Mouse (Mus musculus): ENCODE measurements around the gene D6Ertd527e.

D6Ertd527e gene

DNA sequence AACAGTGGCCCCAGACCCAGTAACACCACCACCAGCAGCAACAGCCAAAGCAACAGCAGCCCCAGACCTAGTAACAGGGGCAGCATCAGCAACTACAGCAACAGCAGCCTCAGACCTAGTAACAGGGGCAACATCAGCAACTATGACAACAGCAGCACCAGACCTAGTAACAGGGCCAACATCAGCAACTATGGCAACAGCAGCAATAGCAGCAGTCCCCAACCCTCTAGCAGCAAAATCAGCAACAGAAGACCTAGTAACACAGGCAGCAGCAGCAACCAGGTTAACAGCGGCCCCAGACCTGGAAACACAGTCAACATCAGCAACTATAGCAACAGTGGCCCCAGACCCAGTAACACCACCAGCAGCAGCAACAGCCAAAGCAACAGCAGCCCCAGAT, 6.9 kb downstream of the D6Ertd527e start:
- no peak for DNase-seq (ENCODE audit: low read depth, low spot score)

DNA sequence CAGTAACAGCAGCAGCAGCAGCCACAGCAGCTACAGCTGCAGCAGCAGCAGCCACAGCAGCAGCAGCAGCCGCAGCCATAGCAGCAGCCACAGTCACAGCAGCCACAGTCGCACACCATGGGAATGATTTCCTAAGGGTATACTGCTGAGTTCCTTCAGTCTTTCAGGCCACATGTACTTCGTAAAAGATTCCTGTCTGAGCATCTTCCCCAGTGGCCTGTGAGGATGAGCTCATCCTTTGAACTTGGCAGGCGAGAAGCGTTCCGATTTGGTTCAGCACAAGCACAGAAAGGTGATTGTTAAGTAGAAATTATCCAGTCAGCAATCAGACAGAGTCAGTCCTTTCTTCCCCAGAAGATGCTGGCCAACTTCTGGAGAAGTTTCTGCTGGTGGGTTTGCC, 7.6 kb downstream of the D6Ertd527e start:
- no peak for DNase-seq (ENCODE audit: low read depth, low spot score)

- no peak for DNase-seq (ENCODE audit: low read depth, low spot score)
Observed at GRCm38 (mm10) chr6:87115981-87116380, 11.4 kb downstream of the D6Ertd527e start.

GRCm38 (mm10) chr6:87116596-87116995, 12.1 kb downstream of the D6Ertd527e start:
- no peak for DNase-seq (ENCODE audit: low read depth, low spot score)

DNA sequence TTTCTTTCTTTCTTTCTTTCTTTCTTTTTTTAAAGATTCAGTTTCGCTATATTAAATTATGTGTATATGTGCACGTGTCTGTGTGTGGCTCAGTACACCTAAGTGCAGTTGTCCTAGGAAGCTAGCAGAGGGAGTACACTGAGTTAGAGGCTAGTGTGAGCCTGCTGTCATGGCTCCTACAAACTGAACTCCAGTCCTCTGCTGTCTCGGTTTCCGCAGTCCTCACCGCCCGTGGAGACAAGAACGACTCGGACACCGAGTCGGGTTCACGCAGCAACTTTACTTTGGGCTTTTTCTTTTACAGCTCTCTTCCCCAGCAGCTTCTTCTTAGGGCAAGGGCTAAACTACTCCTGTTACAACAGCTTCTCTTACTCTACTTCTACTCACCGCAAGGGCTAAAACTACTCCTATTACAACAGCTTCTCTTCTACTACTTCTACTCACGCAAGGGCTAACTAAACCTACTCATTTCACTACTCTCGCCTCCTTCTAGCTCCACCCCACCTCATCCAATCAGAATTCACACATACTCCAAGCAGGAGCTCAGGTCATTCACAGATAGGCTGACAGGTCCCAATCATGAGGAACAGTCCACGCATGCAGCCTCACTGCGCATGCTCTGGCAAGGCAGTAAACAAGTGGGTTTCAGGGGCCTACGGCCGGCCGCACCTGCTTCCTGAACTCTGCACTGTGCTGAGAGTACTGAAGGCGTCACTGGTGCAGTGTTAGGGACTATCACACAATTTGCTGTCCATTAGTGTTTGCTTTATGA, 14.7 kb downstream of the D6Ertd527e start:
- peak; percentile 85 for DNase-seq (ENCODE audit: low read depth, low spot score)

GRCm38 (mm10) chr6:87119975-87120374, 15.4 kb downstream of the D6Ertd527e start:
- DNase-seq (ENCODE audit: low read depth, low spot score), result no peak

DNA sequence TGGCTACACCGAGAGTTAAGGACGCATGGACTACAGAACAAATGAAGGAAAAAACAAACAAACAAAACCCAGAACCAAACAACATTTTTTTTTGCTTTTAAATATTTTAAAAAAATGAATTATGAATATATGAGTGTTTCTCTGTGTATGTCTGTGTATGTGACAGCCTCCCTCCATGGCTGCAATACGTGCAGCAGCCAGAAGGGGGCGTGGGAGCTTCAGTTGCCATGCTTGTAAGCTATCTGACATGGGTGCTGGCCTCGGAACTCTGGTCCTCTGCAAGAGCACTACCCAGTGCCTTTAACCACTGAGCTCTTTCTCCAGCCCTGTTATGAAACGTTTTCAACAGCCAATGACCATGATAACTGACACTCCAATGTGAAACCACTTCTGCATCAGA, 16.1 kb downstream of the D6Ertd527e start:
- peak; percentile 69 for DNase-seq (ENCODE audit: low read depth, low spot score)

- no peak for DNase-seq (ENCODE audit: low read depth, low spot score)
Observed at GRCm38 (mm10) chr6:87121961-87122360, 17.4 kb downstream of the D6Ertd527e start.

GRCm38 (mm10) chr6:87123406-87123805, 18.9 kb downstream of the D6Ertd527e start:
- DNase-seq (ENCODE audit: low read depth, low spot score), result no peak

DNA sequence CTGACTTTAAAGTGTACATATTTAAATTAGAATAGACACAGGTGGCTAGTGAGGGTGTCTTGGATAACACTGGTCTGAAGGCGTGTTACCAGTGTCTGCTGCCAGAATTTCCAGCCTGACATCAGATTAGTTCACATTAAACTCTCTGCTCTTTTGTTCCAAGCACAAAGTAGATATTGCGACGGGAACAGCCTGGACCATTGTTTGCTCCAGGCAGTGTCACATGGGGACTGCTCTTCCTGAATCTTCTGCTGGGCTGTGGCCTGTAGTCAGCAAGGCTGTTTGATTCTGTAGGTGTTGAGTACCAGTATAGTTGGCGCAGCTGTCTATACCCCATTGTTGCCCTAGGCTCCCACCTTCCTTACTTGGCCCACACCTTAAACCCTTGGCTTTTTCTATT, 19.4 kb downstream of the D6Ertd527e start:
- DNase-seq (ENCODE audit: low read depth, low spot score), result no peak

GRCm38 (mm10) chr6:87127049-87127753, 22.7 kb downstream of the D6Ertd527e start:
- DNase-seq (ENCODE audit: low read depth, low spot score), result no peak

DNA sequence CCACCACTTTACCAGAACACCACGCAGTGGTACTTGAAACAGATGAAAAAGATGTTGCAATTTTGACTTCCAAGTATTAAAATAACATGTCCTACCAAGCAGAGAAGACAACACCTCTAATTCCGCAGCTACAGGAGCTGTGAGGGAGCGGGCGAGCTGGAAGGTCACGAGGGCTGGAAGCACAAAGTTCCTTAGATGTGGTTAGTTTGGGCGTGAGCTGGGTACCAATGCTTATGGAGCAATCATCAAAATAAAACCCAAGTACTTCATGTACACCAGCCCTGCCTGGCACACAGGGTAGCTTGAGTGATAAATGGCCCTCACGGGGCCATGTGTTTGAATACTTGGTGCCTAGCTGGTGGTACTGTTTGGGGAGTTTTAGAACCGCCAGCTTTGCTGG, 25.3 kb downstream of the D6Ertd527e start:
- DNase-seq (ENCODE audit: low read depth, low spot score), result no peak

DNA sequence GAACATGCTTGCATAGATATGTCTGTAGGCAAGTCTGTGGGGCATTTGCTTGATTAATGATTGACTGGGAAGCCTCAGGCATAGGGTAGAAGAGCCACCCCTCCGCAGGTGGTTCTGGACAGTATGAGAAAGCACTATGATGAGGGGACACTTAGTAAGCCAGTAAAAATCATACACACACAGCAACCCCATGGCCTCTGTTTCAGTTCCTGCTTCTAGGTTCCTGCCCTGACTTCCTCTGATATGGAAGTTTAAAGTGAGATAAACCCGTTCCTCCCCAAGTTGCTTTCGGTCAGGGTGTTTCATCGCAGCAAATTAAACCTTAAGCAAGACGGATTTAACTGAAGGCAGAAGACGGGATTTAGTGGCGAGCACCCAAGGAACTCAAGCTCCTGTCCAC, 26.1 kb downstream of the D6Ertd527e start:
- DNase-seq (ENCODE audit: low read depth, low spot score), result no peak

GRCm38 (mm10) chr6:87131078-87131477, 26.5 kb downstream of the D6Ertd527e start:
- DNase-seq (ENCODE audit: low read depth, low spot score), result no peak

GRCm38 (mm10) chr6:87133520-87133919, 29.0 kb downstream of the D6Ertd527e start:
- no peak for DNase-seq (ENCODE audit: low read depth, low spot score)

GRCm38 (mm10) chr6:87133966-87134546, 29.5 kb downstream of the D6Ertd527e start:
- no peak for DNase-seq (ENCODE audit: low read depth, low spot score)

DNA sequence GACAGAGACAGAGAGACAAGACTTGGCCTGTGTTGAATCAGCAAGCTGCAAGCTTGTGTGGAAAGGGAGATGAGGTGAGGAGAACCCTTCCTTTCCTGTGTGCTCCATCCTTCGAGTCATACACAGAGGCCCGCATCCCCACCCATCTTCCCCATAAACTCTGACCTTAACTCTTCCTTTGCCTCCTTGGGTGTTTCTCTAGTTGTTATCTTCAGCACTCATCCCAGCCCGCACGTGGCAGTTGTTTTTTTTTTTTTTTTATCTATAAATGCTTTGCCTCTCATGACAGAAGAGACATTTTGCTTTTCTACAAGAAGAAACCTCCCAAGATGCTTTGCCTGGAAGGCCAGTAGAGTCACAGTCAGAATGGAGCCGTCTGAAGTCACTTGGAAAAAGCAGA, 33.9 kb downstream of the D6Ertd527e start:
- no peak for DNase-seq (ENCODE audit: low read depth, low spot score)

DNA sequence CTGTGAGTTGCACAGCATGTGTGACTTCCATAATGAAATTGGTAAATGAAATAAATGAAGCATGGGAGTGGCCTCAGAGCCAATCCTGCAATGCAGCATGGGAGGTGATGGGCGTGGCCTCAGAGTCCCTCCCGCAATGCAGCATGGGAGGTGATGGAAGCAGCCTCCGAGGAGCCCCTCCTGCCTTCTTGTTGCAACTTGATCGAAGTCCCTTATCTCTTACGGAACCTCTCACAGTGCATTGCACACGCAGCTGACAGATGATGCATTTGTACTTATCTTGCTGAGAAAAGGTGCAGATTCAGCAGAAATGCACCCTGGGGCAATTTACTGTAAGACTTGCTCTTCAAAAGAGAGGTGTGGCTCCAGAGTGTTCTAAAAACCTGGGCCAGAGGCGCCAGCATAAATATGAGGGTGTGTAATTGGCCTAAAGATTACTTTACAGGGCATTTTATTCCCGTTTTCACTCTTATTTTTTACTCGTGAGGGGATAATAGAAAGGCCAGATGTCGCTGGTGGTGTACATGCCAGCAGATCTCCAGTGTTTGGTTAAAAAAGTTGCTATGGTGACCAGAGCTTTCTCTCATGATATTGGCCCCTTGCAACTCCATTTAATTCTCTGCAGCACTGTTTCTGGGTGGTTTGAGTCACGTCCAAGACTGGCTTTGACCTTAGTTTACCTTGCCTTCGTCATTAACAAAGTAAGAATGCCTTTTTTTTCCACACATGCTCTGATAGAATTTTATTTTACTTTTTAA, 35.4 kb downstream of the D6Ertd527e start:
- no peak for DNase-seq (ENCODE audit: low read depth, low spot score)

DNA sequence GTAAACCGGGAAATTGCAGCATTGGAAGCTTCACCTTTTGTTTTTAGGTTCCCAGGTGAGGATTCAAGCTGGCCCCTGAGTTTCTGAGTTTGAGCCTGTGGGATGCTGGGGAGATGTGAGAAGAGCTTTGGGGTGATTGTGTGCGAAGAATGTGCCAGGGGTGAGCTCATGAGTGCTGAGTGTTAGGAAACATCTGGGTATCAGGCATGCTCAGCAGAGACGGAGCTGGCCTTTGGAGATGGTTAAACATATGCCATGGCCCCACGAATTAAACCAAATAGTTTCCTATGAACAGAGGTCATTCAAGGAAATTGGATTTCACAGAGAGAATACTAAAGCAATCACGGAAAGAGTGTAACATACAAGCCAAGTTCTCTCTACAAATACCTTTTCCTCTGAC, 37.7 kb downstream of the D6Ertd527e start:
- DNase-seq (ENCODE audit: low read depth, low spot score), result no peak

DNA sequence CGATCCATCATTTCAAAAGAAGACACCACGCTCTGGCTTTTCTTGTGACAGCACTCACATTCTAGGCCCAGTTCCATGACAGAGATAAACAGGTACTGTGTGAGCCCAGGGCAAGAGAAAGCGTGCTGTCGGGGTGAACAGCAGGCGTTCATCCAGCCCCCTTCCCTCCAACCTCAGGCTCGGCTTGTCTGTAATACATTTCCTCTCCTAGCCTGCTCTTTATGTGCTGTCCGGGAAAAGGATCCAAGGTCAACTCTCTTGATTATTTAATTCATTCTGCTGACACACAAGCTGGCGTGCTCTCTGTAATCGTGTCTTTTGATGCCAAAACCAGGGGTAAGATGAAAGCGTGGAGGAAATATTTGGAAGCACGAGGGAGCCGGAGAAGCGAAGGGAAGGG, 39.0 kb downstream of the D6Ertd527e start:
- no peak for DNase-seq (ENCODE audit: low read depth, low spot score)

- DNase-seq (ENCODE audit: low read depth, low spot score), result no peak
Observed at GRCm38 (mm10) chr6:87147921-87148320, 43.4 kb downstream of the D6Ertd527e start.

- peak; percentile 52 for DNase-seq (ENCODE audit: low read depth, low spot score)
Observed at GRCm38 (mm10) chr6:87150471-87150870, 45.9 kb downstream of the D6Ertd527e start.
